Mouse (Mus musculus): Measurements from ENCODE around the gene Slc8a2. TPM values are rescaled to one million over a fixed set of nuclear protein-coding genes. Genes with fewer than 3 reads are reported as not detected.

The Slc8a2 gene
- polyA plus RNA-seq, 2 experiments = 0.08 TPM; not detected in 1

- H3K36me3 ChIP-seq (replicated peaks; ENCODE audit: control insufficient read depth, insufficient read depth, low read depth) = no peaks in the 10 kb centered on the region
- ATAC-seq (ENCODE audit: insufficient read depth) (peak; percentile 24; the same call in 1 of the 2 replicates), DNase-seq (ENCODE audit: low read depth in 3 of 3, low spot score in 3 of 3) (no peak)
- H3K27me3 ChIP-seq (ENCODE audit: control insufficient read depth, insufficient read depth, low read length) = peaks cover 17% of the 10 kb centered on the region
- no peak overlapping the region for H3K9ac ChIP-seq (replicated peaks)
- peak overlapping the region; percentile 1 for H3K4me2 ChIP-seq (ENCODE audit: low read depth)
- no peak for TF ChIP-seq EP300 (IDR thresholded peaks at IDR 0.05; ENCODE audit: low read depth)
- TF ChIP-seq CTCF (IDR thresholded peaks at IDR 0.05; ENCODE audit: low read depth) = no peak
- no peak overlapping the region for H3K27ac ChIP-seq
- WGBS (ENCODE audit: insufficient replicate concordance) = 4% methylated on average over 37 of the region's 38 CpGs
- no peaks in the 10 kb centered on the region for H3K9me3 ChIP-seq (ENCODE audit: control insufficient read depth, low read length)
- no peaks in the 10 kb centered on the region for H3K4me1 ChIP-seq (replicated peaks; ENCODE audit: control insufficient read depth in 2 of 2, insufficient read depth in 2 of 2, low read length in 1 of 2)
- peak overlapping the region in 1 of 2 experiments; percentile 18; a peak in 1 of 4 replicates for H3K4me3 ChIP-seq (ENCODE audit: insufficient read depth in 1 of 2, low read depth in 2 of 2, low read length in 2 of 2)
Measured at GRCm38 (mm10) chr7:16129846-16130691, 443 bp downstream of the Slc8a2 start.

- Histone ChIP-seq H3K27ac (no peak overlapping the region), H3K4me1 (replicated peaks; ENCODE audit: control insufficient read depth in 2 of 2, insufficient read depth in 2 of 2, low read length in 1 of 2) (no peaks in the 10 kb centered on the region), H3K9me3 (ENCODE audit: control insufficient read depth, low read length) (no peaks in the 10 kb centered on the region), H3K4me3 (ENCODE audit: insufficient read depth in 1 of 2, low read depth in 2 of 2, low read length in 2 of 2) (no peak overlapping the region), H3K36me3 (replicated peaks; ENCODE audit: control insufficient read depth, insufficient read depth, low read depth) (no peaks in the 10 kb centered on the region), H3K27me3 (ENCODE audit: control insufficient read depth, insufficient read depth, low read length) (peaks cover 17% of the 10 kb centered on the region), H3K9ac (replicated peaks) (no peak overlapping the region), H3K4me2 (ENCODE audit: low read depth) (no peak overlapping the region)
- ATAC-seq (ENCODE audit: insufficient read depth) (no peak), DNase-seq (ENCODE audit: low read depth in 3 of 3, low spot score in 3 of 3) (no peak)
- 30% methylated on average over 13 of the region's 13 CpGs for WGBS (ENCODE audit: insufficient replicate concordance)
- no peak for TF ChIP-seq CTCF (IDR thresholded peaks at IDR 0.05; ENCODE audit: low read depth)
- TF ChIP-seq EP300 (IDR thresholded peaks at IDR 0.05; ENCODE audit: low read depth) = no peak
Measured at GRCm38 (mm10) chr7:16130956-16131634, 1.5 kb downstream of the Slc8a2 start.

GRCm38 (mm10) chr7:16132161-16132581, 2.5 kb downstream of the Slc8a2 start:
- no peak overlapping the region for H3K27ac ChIP-seq
- no peak overlapping the region for H3K4me3 ChIP-seq (ENCODE audit: insufficient read depth in 1 of 2, low read depth in 2 of 2, low read length in 2 of 2)
- H3K4me1 ChIP-seq (replicated peaks; ENCODE audit: control insufficient read depth in 2 of 2, insufficient read depth in 2 of 2, low read length in 1 of 2) = no peaks in the 10 kb centered on the region
- ATAC-seq (ENCODE audit: insufficient read depth) (no peak), DNase-seq (ENCODE audit: low read depth in 3 of 3, low spot score in 3 of 3) (no peak)
- no peaks in the 10 kb centered on the region for H3K36me3 ChIP-seq (replicated peaks; ENCODE audit: control insufficient read depth, insufficient read depth, low read depth)
- TF ChIP-seq CTCF (IDR thresholded peaks at IDR 0.05; ENCODE audit: low read depth) = no peak
- H3K4me2 ChIP-seq (ENCODE audit: low read depth) = no peak overlapping the region
- H3K27me3 ChIP-seq (ENCODE audit: control insufficient read depth, insufficient read depth, low read length) = peaks cover 17% of the 10 kb centered on the region
- H3K9me3 ChIP-seq (ENCODE audit: control insufficient read depth, low read length) = no peaks in the 10 kb centered on the region
- H3K9ac ChIP-seq (replicated peaks) = no peak overlapping the region
- 6% methylated on average over 7 of the region's 7 CpGs for WGBS (ENCODE audit: insufficient replicate concordance)

- no peak for TF ChIP-seq EP300 (IDR thresholded peaks at IDR 0.05; ENCODE audit: low read depth)
- TF ChIP-seq CTCF (IDR thresholded peaks at IDR 0.05; ENCODE audit: low read depth) = no peak
- ATAC-seq (ENCODE audit: insufficient read depth) = no peak
- H3K4me2 ChIP-seq (ENCODE audit: low read depth) = no peak overlapping the region
- H3K27ac ChIP-seq = no peak overlapping the region
- H3K27me3 ChIP-seq (ENCODE audit: control insufficient read depth, insufficient read depth, low read length) = peaks cover 17% of the 10 kb centered on the region
- no peaks in the 10 kb centered on the region for H3K4me1 ChIP-seq (replicated peaks; ENCODE audit: control insufficient read depth in 2 of 2, insufficient read depth in 2 of 2, low read length in 1 of 2)
- no peaks in the 10 kb centered on the region for H3K9me3 ChIP-seq (ENCODE audit: control insufficient read depth, low read length)
- DNase-seq (ENCODE audit: low read depth in 3 of 3, low spot score in 3 of 3) = no peak
- H3K9ac ChIP-seq (replicated peaks) = no peak overlapping the region
- H3K36me3 ChIP-seq (replicated peaks; ENCODE audit: control insufficient read depth, insufficient read depth, low read depth) = no peaks in the 10 kb centered on the region
- H3K4me3 ChIP-seq (ENCODE audit: insufficient read depth in 1 of 2, low read depth in 2 of 2, low read length in 2 of 2) = no peak overlapping the region
- WGBS (ENCODE audit: insufficient replicate concordance) = 46% methylated on average over 3 of the region's 3 CpGs
Measured at GRCm38 (mm10) chr7:16132926-16133325, 3.3 kb downstream of the Slc8a2 start.

- H3K27ac ChIP-seq = no peak overlapping the region
- 69% methylated on average over 9 of the region's 9 CpGs for WGBS (ENCODE audit: insufficient replicate concordance)
- DNase-seq (ENCODE audit: low read depth in 3 of 3, low spot score in 3 of 3) = no peak
- no peak overlapping the region for H3K4me3 ChIP-seq (ENCODE audit: insufficient read depth in 1 of 2, low read depth in 2 of 2, low read length in 2 of 2)
- no peak overlapping the region for H3K9ac ChIP-seq (replicated peaks)
- H3K9me3 ChIP-seq (ENCODE audit: control insufficient read depth, low read length) = no peaks in the 10 kb centered on the region
- no peak for TF ChIP-seq CTCF (IDR thresholded peaks at IDR 0.05; ENCODE audit: low read depth)
- no peak for TF ChIP-seq EP300 (IDR thresholded peaks at IDR 0.05; ENCODE audit: low read depth)
- H3K4me1 ChIP-seq (replicated peaks; ENCODE audit: control insufficient read depth in 2 of 2, insufficient read depth in 2 of 2, low read length in 1 of 2) = no peaks in the 10 kb centered on the region
- H3K27me3 ChIP-seq (ENCODE audit: control insufficient read depth, insufficient read depth, low read length) = peaks cover 17% of the 10 kb centered on the region
- H3K36me3 ChIP-seq (replicated peaks; ENCODE audit: control insufficient read depth, insufficient read depth, low read depth) = no peaks in the 10 kb centered on the region
- H3K4me2 ChIP-seq (ENCODE audit: low read depth) = no peak overlapping the region
- ATAC-seq (ENCODE audit: insufficient read depth) = no peak
Measured at GRCm38 (mm10) chr7:16133691-16134090, 4.1 kb downstream of the Slc8a2 start.

Data from liver, embryonic 14.5 days (tissue).